Mouse (Mus musculus) forebrain, embryonic 11.5 days (tissue): ENCODE results near the gene Dgat2. TPM values are rescaled to one million over a fixed set of nuclear protein-coding genes. Genes with fewer than 3 reads are reported as not detected.

Experiments
- ATAC-seq: fragments of 200-750 bp; cut with Nextera tagmentation; replicated peaks from 2 replicates; pipeline ENCODE4 v1.8.0; 2017; ENCODE audit warnings: moderate TSS enrichment; ENCODE audit not compliant: low FRiP score
- DNase-seq: peaks from one replicate; pipeline ENCODE4 v3.0.0-alpha.2; 2017; ENCODE audit warnings: low spot score
- H3K27ac ChIP-seq: fragments of 300-500 bp; sonication (generic); 2 replicates; pipeline ENCODE4 v1.5.1; 2014; ENCODE audit warnings: low read depth, low read length
- H3K27me3 ChIP-seq: fragments of 300-500 bp; sonication (generic); 2 replicates; pipeline ENCODE4 v1.6.1; 2014; ENCODE audit warnings: mild to moderate bottlenecking, low read length, mixed read lengths; ENCODE audit not compliant: control insufficient read depth, insufficient read depth
- H3K36me3 ChIP-seq: fragments of 300-500 bp; sonication (generic); 2 replicates; pipeline ENCODE4 v1.6.1; 2014; ENCODE audit warnings: mild to moderate bottlenecking, low read length, moderate library complexity, mixed read lengths; ENCODE audit not compliant: control insufficient read depth, insufficient read depth
- H3K4me1 ChIP-seq: fragments of 300-500 bp; sonication (generic); replicated peaks from 2 replicates; pipeline ENCODE4 v1.6.1; 2014; ENCODE audit warnings: low read length, mixed read lengths; ENCODE audit not compliant: control insufficient read depth, insufficient read depth
- H3K4me2 ChIP-seq: fragments of 300-500 bp; sonication (generic); 2 replicates; pipeline ENCODE4 v1.6.1; 2014; ENCODE audit warnings: low read depth, mild to moderate bottlenecking, low read length, moderate library complexity, mixed read lengths; ENCODE audit not compliant: severe bottlenecking
- H3K4me3 ChIP-seq: fragments of 300-500 bp; sonication (generic); 2 replicates; pipeline ENCODE4 v1.5.1; 2014; ENCODE audit warnings: low read depth, low read length
- H3K9ac ChIP-seq: fragments of 300-500 bp; sonication (generic); 2 replicates; pipeline ENCODE4 v1.6.1; 2014; ENCODE audit warnings: low read length
- H3K9me3 ChIP-seq: fragments of 300-500 bp; sonication (generic); 2 replicates; pipeline ENCODE4 v1.6.1; 2016; ENCODE audit warnings: low read length, mixed read lengths; ENCODE audit not compliant: control insufficient read depth
- WGBS: fragments of 180-500 bp; shearing (Covaris S2); extraction: QIAGEN DNeasy Blood & Tissue Kit; methylation state at CpG from one replicate; pipeline ENCODE4 v1.1.7; 2014; 5-methylcytosine and 5-hydroxymethylcytosine counted together
- polyA plus RNA-seq: library from polyadenylated mRNA; unstranded; fragments of >200 nt; fragmentation: Nextera tagmentation; extraction: Ambion mirVana; gene quantifications from 2 replicates; pipeline ENCODE4 v1.2.1, GENCODE M21; 2014

Gene Dgat2
- polyA plus RNA-seq, 1 experiment from 2014 or later, result 9.2 TPM

GRCm38 (mm10) chr7:99185405-99185804, 2.9 kb upstream of the Dgat2 start:
- ATAC-seq, result no peak
- DNase-seq, result no peak
- H3K36me3 ChIP-seq, result no peaks in the 10 kb centered on the region
- no peaks in the 10 kb centered on the region for H3K9me3 ChIP-seq
- no peaks in the 10 kb centered on the region; the same call in 1 of the 2 replicates for H3K27me3 ChIP-seq
- peaks cover 3% of the 10 kb centered on the region; the same call in 1 of the 2 replicates for H3K4me1 ChIP-seq
- H3K4me2 ChIP-seq, result no peak overlapping the region
- no peak overlapping the region for H3K27ac ChIP-seq
- WGBS, result 93% methylated on average over 3 of the region's 3 CpGs
- no peak overlapping the region for H3K4me3 ChIP-seq
- H3K9ac ChIP-seq, result no peak overlapping the region

- Histone ChIP-seq H3K4me3 (no peak overlapping the region), H3K27me3 (no peaks in the 10 kb centered on the region; the same call in 1 of the 2 replicates), H3K9me3 (no peaks in the 10 kb centered on the region), H3K4me1 (peaks cover 3% of the 10 kb centered on the region; the same call in 1 of the 2 replicates), H3K36me3 (no peaks in the 10 kb centered on the region), H3K27ac (no peak overlapping the region), H3K4me2 (no peak overlapping the region; the same call in 1 of the 2 replicates), H3K9ac (no peak overlapping the region)
- 73% methylated on average over 6 of the region's 6 CpGs for WGBS
- DNase-seq (no peak), ATAC-seq (no peak)
These were observed 1.2 kb upstream of the Dgat2 start for GRCm38 (mm10) chr7:99183751-99184150.

- 23% methylated on average over 14 of the region's 14 CpGs for WGBS
- DNase-seq (no peak), ATAC-seq (no peak; the same call in 1 of the 2 replicates)
- peak overlapping the region; percentile 68; the same call in 1 of the 2 replicates for H3K27ac ChIP-seq
- H3K9ac ChIP-seq, result peak overlapping the region; percentile 76
- peaks cover 3% of the 10 kb centered on the region; the same call in 1 of the 2 replicates for H3K4me1 ChIP-seq
- H3K36me3 ChIP-seq, result no peaks in the 10 kb centered on the region
- peak overlapping the region; percentile 96 for H3K4me2 ChIP-seq
- H3K4me3 ChIP-seq, result peak overlapping the region; percentile 65
- no peaks in the 10 kb centered on the region for H3K9me3 ChIP-seq
- no peaks in the 10 kb centered on the region; the same call in 1 of the 2 replicates for H3K27me3 ChIP-seq
These were observed 694 bp downstream of the Dgat2 start for GRCm38 (mm10) chr7:99181619-99182431.

GRCm38 (mm10) chr7:99180162-99180561, 2.4 kb downstream of the Dgat2 start:
- no peak overlapping the region for H3K4me3 ChIP-seq
- H3K9me3 ChIP-seq, result no peaks in the 10 kb centered on the region
- 100% methylated on average over 1 of the region's 1 CpGs for WGBS
- H3K4me2 ChIP-seq, result no peak overlapping the region
- no peak overlapping the region for H3K27ac ChIP-seq
- peaks cover 3% of the 10 kb centered on the region; the same call in 1 of the 2 replicates for H3K4me1 ChIP-seq
- no peaks in the 10 kb centered on the region for H3K36me3 ChIP-seq
- H3K27me3 ChIP-seq, result no peaks in the 10 kb centered on the region; the same call in 1 of the 2 replicates
- ATAC-seq, result no peak
- H3K9ac ChIP-seq, result no peak overlapping the region
- DNase-seq, result no peak

- H3K4me1 ChIP-seq, result peaks cover 3% of the 10 kb centered on the region; the same call in 1 of the 2 replicates
- H3K9me3 ChIP-seq, result no peaks in the 10 kb centered on the region
- ATAC-seq (no peak), DNase-seq (no peak)
- H3K27me3 ChIP-seq, result no peaks in the 10 kb centered on the region; the same call in 1 of the 2 replicates
- H3K4me2 ChIP-seq, result no peak overlapping the region
- no peak overlapping the region for H3K27ac ChIP-seq
- no peak overlapping the region for H3K9ac ChIP-seq
- no peaks in the 10 kb centered on the region for H3K36me3 ChIP-seq
- no peak overlapping the region for H3K4me3 ChIP-seq
- 93% methylated on average over 9 of the region's 9 CpGs for WGBS
These were observed 3.2 kb downstream of the Dgat2 start for GRCm38 (mm10) chr7:99179271-99179670.

- no peak overlapping the region for H3K27ac ChIP-seq
- H3K27me3 ChIP-seq, result no peaks in the 10 kb centered on the region
- no peak for DNase-seq
- no peak overlapping the region for H3K4me2 ChIP-seq
- no peak overlapping the region for H3K4me3 ChIP-seq
- no peak overlapping the region for H3K9ac ChIP-seq
- H3K36me3 ChIP-seq, result no peaks in the 10 kb centered on the region
- H3K9me3 ChIP-seq, result no peaks in the 10 kb centered on the region
- 79% methylated on average over 5 of the region's 5 CpGs for WGBS
- no peak for ATAC-seq
- H3K4me1 ChIP-seq, result peaks cover 3% of the 10 kb centered on the region; the same call in 1 of the 2 replicates
These were observed 5.1 kb downstream of the Dgat2 start for GRCm38 (mm10) chr7:99177386-99177785.

GRCm38 (mm10) chr7:99175666-99176065, 6.9 kb downstream of the Dgat2 start:
- DNase-seq (no peak), ATAC-seq (no peak)
- no peaks in the 10 kb centered on the region for H3K4me1 ChIP-seq
- H3K27ac ChIP-seq, result no peak overlapping the region
- H3K4me2 ChIP-seq, result no peak overlapping the region
- no peaks in the 10 kb centered on the region for H3K27me3 ChIP-seq
- H3K9me3 ChIP-seq, result no peaks in the 10 kb centered on the region
- WGBS, result 91% methylated on average over 9 of the region's 9 CpGs
- no peaks in the 10 kb centered on the region for H3K36me3 ChIP-seq
- no peak overlapping the region for H3K4me3 ChIP-seq
- no peak overlapping the region for H3K9ac ChIP-seq

GRCm38 (mm10) chr7:99175118-99175517, 7.4 kb downstream of the Dgat2 start:
- H3K9ac ChIP-seq, result no peak overlapping the region
- 86% methylated on average over 11 of the region's 11 CpGs for WGBS
- no peak overlapping the region for H3K4me3 ChIP-seq
- ATAC-seq, result no peak
- no peaks in the 10 kb centered on the region for H3K27me3 ChIP-seq
- H3K36me3 ChIP-seq, result no peaks in the 10 kb centered on the region
- H3K4me2 ChIP-seq, result no peak overlapping the region
- DNase-seq, result no peak
- no peak overlapping the region for H3K27ac ChIP-seq
- no peaks in the 10 kb centered on the region for H3K9me3 ChIP-seq
- no peaks in the 10 kb centered on the region for H3K4me1 ChIP-seq
